Mouse (Mus musculus): ENCODE measurements around the gene Sulf2. TPM values are rescaled to one million over a fixed set of nuclear protein-coding genes. Genes with fewer than 3 reads are reported as not detected.

Sulf2 gene
- polyA plus RNA-seq, 1 experiment, result 25.8 TPM

- no peaks in the 10 kb centered on the region for H3K79me2 ChIP-seq (ENCODE audit: control insufficient read depth, insufficient read depth)
- no peaks in the 10 kb centered on the region for H3K79me3 ChIP-seq (ENCODE audit: low read depth)
- H3K4me3 ChIP-seq (ENCODE audit: insufficient read depth, poor library complexity, severe bottlenecking), result no peak overlapping the region
- peaks cover 41% of the 10 kb centered on the region for H3K36me3 ChIP-seq (ENCODE audit: control insufficient read depth, insufficient read depth)
- H3K27me3 ChIP-seq (ENCODE audit: control insufficient read depth, insufficient read depth, insufficient read length), result no peaks in the 10 kb centered on the region
- TF ChIP-seq CEBPB (IDR thresholded peaks at IDR 0.05; ENCODE audit: low read depth) (no peak), MYOG (IDR thresholded peaks at IDR 0.05; ENCODE audit: control insufficient read depth, extremely low read depth, insufficient read length) (no peak), MAX (IDR thresholded peaks at IDR 0.05) (no peak), MYOD1 (IDR thresholded peaks at IDR 0.05; ENCODE audit: control insufficient read depth, insufficient read length, low read depth) (no peak), USF1 (IDR thresholded peaks at IDR 0.05; ENCODE audit: low read depth) (no peak), CTCF (IDR thresholded peaks at IDR 0.05; ENCODE audit: control insufficient read depth, insufficient read depth, insufficient read length) (no peak), FOSL1 (IDR thresholded peaks at IDR 0.05; ENCODE audit: insufficient read depth, low read length, poor library complexity, severe bottlenecking) (no peak)
- no peak overlapping the region for H3ac ChIP-seq (ENCODE audit: control insufficient read depth, insufficient read length, low read depth)
These were observed 103.5 kb downstream of the Sulf2 start for GRCm38 (mm10) chr2:166051966-166052365.

- no peaks in the 10 kb centered on the region for H3K27me3 ChIP-seq (ENCODE audit: control insufficient read depth, insufficient read depth, insufficient read length)
- H3K79me2 ChIP-seq (ENCODE audit: control insufficient read depth, insufficient read depth), result no peaks in the 10 kb centered on the region
- no peaks in the 10 kb centered on the region for H3K79me3 ChIP-seq (ENCODE audit: low read depth)
- no peak overlapping the region for H3K4me3 ChIP-seq (ENCODE audit: insufficient read depth, poor library complexity, severe bottlenecking)
- no peak for TF ChIP-seq CEBPB (IDR thresholded peaks at IDR 0.05; ENCODE audit: low read depth)
- TF ChIP-seq MAX (IDR thresholded peaks at IDR 0.05), result no peak
- TF ChIP-seq FOSL1 (IDR thresholded peaks at IDR 0.05; ENCODE audit: insufficient read depth, low read length, poor library complexity, severe bottlenecking), result no peak
- TF ChIP-seq USF1 (IDR thresholded peaks at IDR 0.05; ENCODE audit: low read depth), result no peak
- TF ChIP-seq MYOD1 (IDR thresholded peaks at IDR 0.05; ENCODE audit: control insufficient read depth, insufficient read length, low read depth), result no peak
- TF ChIP-seq CTCF (IDR thresholded peaks at IDR 0.05; ENCODE audit: control insufficient read depth, insufficient read depth, insufficient read length), result no peak
- TF ChIP-seq MYOG (IDR thresholded peaks at IDR 0.05; ENCODE audit: control insufficient read depth, extremely low read depth, insufficient read length), result no peak
- H3K36me3 ChIP-seq (ENCODE audit: control insufficient read depth, insufficient read depth), result peaks cover 41% of the 10 kb centered on the region
- no peak overlapping the region for H3ac ChIP-seq (ENCODE audit: control insufficient read depth, insufficient read length, low read depth)
These were observed 104.0 kb downstream of the Sulf2 start for GRCm38 (mm10) chr2:166051421-166051820.

- H3K79me2 ChIP-seq (ENCODE audit: control insufficient read depth, insufficient read depth), result peaks cover under 1% of the 10 kb centered on the region
- peaks cover 36% of the 10 kb centered on the region for H3K36me3 ChIP-seq (ENCODE audit: control insufficient read depth, insufficient read depth)
- no peaks in the 10 kb centered on the region for H3K27me3 ChIP-seq (ENCODE audit: control insufficient read depth, insufficient read depth, insufficient read length)
- no peak overlapping the region for H3ac ChIP-seq (ENCODE audit: control insufficient read depth, insufficient read length, low read depth)
- no peak overlapping the region for H3K4me3 ChIP-seq (ENCODE audit: insufficient read depth, poor library complexity, severe bottlenecking)
- TF ChIP-seq CEBPB (IDR thresholded peaks at IDR 0.05; ENCODE audit: low read depth) (no peak), MYOG (IDR thresholded peaks at IDR 0.05; ENCODE audit: control insufficient read depth, extremely low read depth, insufficient read length) (no peak)
- H3K79me3 ChIP-seq (ENCODE audit: low read depth), result no peaks in the 10 kb centered on the region
These were observed 106.6 kb downstream of the Sulf2 start for GRCm38 (mm10) chr2:166048852-166049251.

- TF ChIP-seq MYOG (IDR thresholded peaks at IDR 0.05; ENCODE audit: control insufficient read depth, extremely low read depth, insufficient read length) (no peak), USF1 (IDR thresholded peaks at IDR 0.05; ENCODE audit: low read depth) (no peak), MAX (IDR thresholded peaks at IDR 0.05) (no peak), MYOD1 (IDR thresholded peaks at IDR 0.05; ENCODE audit: control insufficient read depth, insufficient read length, low read depth) (no peak), CTCF (IDR thresholded peaks at IDR 0.05; ENCODE audit: control insufficient read depth, insufficient read depth, insufficient read length) (no peak), FOSL1 (IDR thresholded peaks at IDR 0.05; ENCODE audit: insufficient read depth, low read length, poor library complexity, severe bottlenecking) (no peak), CEBPB (IDR thresholded peaks at IDR 0.05; ENCODE audit: low read depth) (no peak)
- no peaks in the 10 kb centered on the region for H3K79me3 ChIP-seq (ENCODE audit: low read depth)
- H3K79me2 ChIP-seq (ENCODE audit: control insufficient read depth, insufficient read depth), result peaks cover 8% of the 10 kb centered on the region
- no peak overlapping the region for H3K4me3 ChIP-seq (ENCODE audit: insufficient read depth, poor library complexity, severe bottlenecking)
- H3K36me3 ChIP-seq (ENCODE audit: control insufficient read depth, insufficient read depth), result peaks cover 36% of the 10 kb centered on the region
- H3ac ChIP-seq (ENCODE audit: control insufficient read depth, insufficient read length, low read depth), result no peak overlapping the region
- no peaks in the 10 kb centered on the region for H3K27me3 ChIP-seq (ENCODE audit: control insufficient read depth, insufficient read depth, insufficient read length)
These were observed 107.5 kb downstream of the Sulf2 start for GRCm38 (mm10) chr2:166047931-166048330.

- H3K4me3 ChIP-seq (ENCODE audit: insufficient read depth, poor library complexity, severe bottlenecking), result no peak overlapping the region
- TF ChIP-seq CEBPB (IDR thresholded peaks at IDR 0.05; ENCODE audit: low read depth) (peak; percentile 71), USF1 (IDR thresholded peaks at IDR 0.05; ENCODE audit: low read depth) (no peak), CTCF (IDR thresholded peaks at IDR 0.05; ENCODE audit: control insufficient read depth, insufficient read depth, insufficient read length) (peak; percentile 39), FOSL1 (IDR thresholded peaks at IDR 0.05; ENCODE audit: insufficient read depth, low read length, poor library complexity, severe bottlenecking) (no peak)
- no peaks in the 10 kb centered on the region for H3K27me3 ChIP-seq (ENCODE audit: control insufficient read depth, insufficient read depth, insufficient read length)
- peaks cover 25% of the 10 kb centered on the region for H3K36me3 ChIP-seq (ENCODE audit: control insufficient read depth, insufficient read depth)
- no peaks in the 10 kb centered on the region for H3K79me3 ChIP-seq (ENCODE audit: low read depth)
- H3ac ChIP-seq (ENCODE audit: control insufficient read depth, insufficient read length, low read depth), result no peak overlapping the region
- H3K79me2 ChIP-seq (ENCODE audit: control insufficient read depth, insufficient read depth), result peaks cover 14% of the 10 kb centered on the region
These were observed 109.6 kb downstream of the Sulf2 start for GRCm38 (mm10) chr2:166045549-166046501.

Data from C2C12 (cell line).